In the genomic region with DNA sequence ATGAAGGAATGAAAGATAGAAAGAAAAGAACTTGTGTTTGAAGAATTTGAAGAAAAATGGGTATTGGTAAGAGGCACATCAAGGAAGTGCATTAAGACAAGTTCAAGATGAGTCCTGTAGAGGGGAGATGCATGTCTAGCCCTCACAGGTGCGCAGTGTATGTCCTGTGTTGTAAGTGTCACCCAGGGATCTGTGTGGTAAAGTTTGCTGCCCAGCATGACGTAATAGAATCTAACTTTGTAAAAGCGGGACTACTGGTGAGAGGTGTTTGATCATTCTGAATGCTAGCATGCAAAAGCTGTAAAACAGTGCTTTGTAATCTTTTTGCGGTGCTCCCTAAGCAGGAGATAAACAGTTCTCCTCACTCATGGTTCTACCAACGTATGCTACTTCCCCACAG, we compare ENCODE assay signal across 20 mouse cellular contexts.
DNase-seq lines count a peak whose midpoint lies in the region; TF ChIP-seq lines count a peak whose summit lies in the region.
"Had no signal": no experiment of that assay in that cellular context is flagged by ENCODE, and none has a peak within 500 bp of the region (broad histone marks: within the 10 kb centered on the region; RNA-seq: fewer than 3 reads in every experiment).

No protein-coding gene starts in this region.

- TF ChIP-seq POLR2A in CH12.LX (IDR thresholded peaks at IDR 0.05; ENCODE audit: low read depth, low read length) (peak; percentile 54), MEL (IDR thresholded peaks at IDR 0.05; ENCODE audit: control insufficient read depth in 1 of 2, insufficient read depth in 1 of 2, low read depth in 1 of 2, low read length in 2 of 2, poor library complexity in 1 of 2) (no peak)

- H3K4me1 ChIP-seq in CH12.LX (ENCODE audit: control insufficient read depth in 1 of 2, insufficient read depth in 2 of 2) (peaks cover 14 to 34% of the 10 kb centered on the region in 2 experiments), MEL (ENCODE audit: control insufficient read depth in 1 of 2, insufficient read depth in 2 of 2, low read length in 2 of 2) (no peaks in the 10 kb centered on the region)

- H3K9me3 ChIP-seq in CH12.LX (replicated peaks; ENCODE audit: low read length) (no peaks in the 10 kb centered on the region), MEL (replicated peaks; ENCODE audit: insufficient read depth, low read length) (no peaks in the 10 kb centered on the region)
- H3K9me3 ChIP-seq: G1E had no signal

- H3K27me3 ChIP-seq in CH12.LX (replicated peaks) (no peaks in the 10 kb centered on the region), MEL (ENCODE audit: control insufficient read depth in 1 of 2, insufficient read depth in 2 of 2, low read length in 2 of 2) (no peaks in the 10 kb centered on the region)
- H3K27me3 ChIP-seq: Patski had no signal

- H3K9ac ChIP-seq in CH12.LX (ENCODE audit: insufficient read depth, low read depth) (peak overlapping the region; percentile 0; the same call in 1 of the 2 replicates), MEL (ENCODE audit: control insufficient read depth, low read depth, low read length, poor library complexity, severe bottlenecking) (no peak overlapping the region)

- H3K27ac ChIP-seq in CH12.LX (ENCODE audit: insufficient read depth, low read depth) (peak overlapping the region; percentile 11; the same call in 1 of the 2 replicates), MEL (ENCODE audit: control insufficient read depth, low read depth, low read length) (no peak overlapping the region)

- in situ Hi-C loops in CH12.LX (cut with MboI; ENCODE audit: low pct_ligation_motif_present, low pct_unique_long_range_greater_than_20kb, low sequenced_read_pairs): no loop called here

- TF ChIP-seq EP300 in CH12.LX (IDR thresholded peaks at IDR 0.05; ENCODE audit: low read length) (peak; percentile 83), MEL (IDR thresholded peaks at IDR 0.05; ENCODE audit: low read depth in 1 of 2, low read length in 2 of 2) (no peak)

- H3K4me3 ChIP-seq in CH12.LX (replicated peaks in 1 of 3; ENCODE audit: low read depth in 2 of 3, low read length in 2 of 3, poor library complexity in 1 of 3) (no peak overlapping the region), MEL (ENCODE audit: control insufficient read depth in 1 of 2, insufficient read depth in 1 of 2, low read depth in 2 of 2, low read length in 2 of 2) (no peak overlapping the region)

- peak overlapping the region; percentile 90 for H3K4me2 ChIP-seq in CH12.LX (ENCODE audit: insufficient read depth, low read depth, poor library complexity, severe bottlenecking)

- H3K36me3 ChIP-seq in CH12.LX (replicated peaks in 1 of 2; ENCODE audit: control insufficient read depth in 1 of 2, insufficient read depth in 1 of 2, low read length in 1 of 2) (no peaks in the 10 kb centered on the region), MEL (ENCODE audit: control insufficient read depth in 1 of 2, insufficient read depth in 2 of 2, low read length in 2 of 2) (no peaks in the 10 kb centered on the region)
- H3K36me3 ChIP-seq: G1E had no signal

- dilution Hi-C loops in CH12.LX (cut with MboI; ENCODE audit: extremely low pct_ligation_motif_present, extremely low pct_unique_long_range_greater_than_20kb, low sequenced_read_pairs): no loop called here

- no peak for TF ChIP-seq CTCF in CH12.LX (conservative IDR thresholded peaks at IDR 0.05 in 1 of 2, IDR thresholded peaks at IDR 0.05 in 1 of 2; ENCODE audit: low read depth in 2 of 2, low read length in 2 of 2)
- no peak for TF ChIP-seq CTCF in MEL (IDR thresholded peaks at IDR 0.05 in 2 of 3, conservative IDR thresholded peaks at IDR 0.05 in 1 of 3; ENCODE audit: control insufficient read depth in 1 of 3, insufficient read depth in 1 of 3, low read depth in 2 of 3, low read length in 3 of 3, poor library complexity in 1 of 3, severe bottlenecking in 1 of 3)

- H3K79me2 ChIP-seq in CH12.LX (replicated peaks; ENCODE audit: control insufficient read depth, extremely low read depth, insufficient read depth, poor library complexity, severe bottlenecking) (no peaks in the 10 kb centered on the region), MEL (ENCODE audit: control insufficient read depth, insufficient read depth, low read length, poor library complexity) (no peaks in the 10 kb centered on the region)

- intact Hi-C loops in heart, postnatal 14 days (cut with DNase I): no loop called here

- DNase-seq in heart, adult 11 months: peak; percentile 64
- no peak for DNase-seq in heart, postnatal 14 days
- DNase-seq in CH12.LX (ENCODE audit: extremely low read depth) (peak; percentile 65), MEL (ENCODE audit: low read depth, low spot score) (peak; percentile 4)
- DNase-seq in right cerebral cortex, postnatal 10 days (ENCODE audit: low spot score in 2 of 2): no peak
- DNase-seq in thymus, postnatal 25 days: no peak
- DNase-seq: adrenal gland, adult 2 months; adrenal gland, adult 8-10 months; adrenal gland, postnatal 10 days; adrenal gland, postnatal 14 days; adrenal gland, postnatal 25 days; adrenal gland, postnatal 36 days; B cell, adult 2 months; cerebellum, adult 11 months; cerebellum, adult 11-12 months; cerebellum, adult 18-20 months; cerebellum, adult 2 months; cerebellum, adult 8-10 months had no signal

- TF ChIP-seq RAD21 in CH12.LX (IDR thresholded peaks at IDR 0.05; ENCODE audit: low read depth, low read length) (peak; percentile 11), MEL (IDR thresholded peaks at IDR 0.05; ENCODE audit: low read depth, low read length) (no peak)

TF ChIP-seq in CH12.LX, 34 proteins besides CTCF, POLR2A, EP300 and RAD21 (continues in another document):
- TF ChIP-seq TCF12 (IDR thresholded peaks at IDR 0.05; ENCODE audit: low read depth, low read length): peak; percentile 85
- TF ChIP-seq KAT2A (IDR thresholded peaks at IDR 0.05; ENCODE audit: insufficient replicate concordance, low read length): no peak
- TF ChIP-seq NRF1 (IDR thresholded peaks at IDR 0.05; ENCODE audit: low read depth, low read length): 0 out of 2 replicates have a peak, but pooled peaks have one; percentile 40
- TF ChIP-seq ZC3H11A (IDR thresholded peaks at IDR 0.05; ENCODE audit: low read depth, low read length): no peak
- TF ChIP-seq PAX5 (IDR thresholded peaks at IDR 0.05; ENCODE audit: low read length): no peak
- peak; percentile 92 for TF ChIP-seq TBP (conservative IDR thresholded peaks at IDR 0.05; ENCODE audit: low read depth, low read length)
- peak; percentile 52; the same call in 1 of the 2 replicates for TF ChIP-seq MYC (IDR thresholded peaks at IDR 0.05; ENCODE audit: low read depth, low read length)
- TF ChIP-seq SIN3A (IDR thresholded peaks at IDR 0.05; ENCODE audit: low read length): no peak
- peak; percentile 41; the same call in 1 of the 2 replicates for TF ChIP-seq MAX (IDR thresholded peaks at IDR 0.05; ENCODE audit: low read length)
- no peak for TF ChIP-seq ZMIZ1 (IDR thresholded peaks at IDR 0.05; ENCODE audit: low read depth, low read length)
- TF ChIP-seq JUND (conservative IDR thresholded peaks at IDR 0.05; ENCODE audit: low read depth, low read length): peak; percentile 92; the same call in 1 of the 2 replicates
- no peak for TF ChIP-seq MAZ (IDR thresholded peaks at IDR 0.05; ENCODE audit: low read depth, low read length)
- peak; percentile 88 for TF ChIP-seq JUN (IDR thresholded peaks at IDR 0.05; ENCODE audit: insufficient read depth, low read depth, low read length)
- TF ChIP-seq MEF2A (IDR thresholded peaks at IDR 0.05; ENCODE audit: borderline replicate concordance, low read depth, low read length): peak; percentile 84
- TF ChIP-seq CHD1 (IDR thresholded peaks at IDR 0.05; ENCODE audit: low read depth, low read length): no peak
- no peak for TF ChIP-seq UBTF (IDR thresholded peaks at IDR 0.05; ENCODE audit: low read depth, low read length)
- TF ChIP-seq IRF4 (IDR thresholded peaks at IDR 0.05; ENCODE audit: low read depth, low read length): peak; percentile 74
- TF ChIP-seq HCFC1 (IDR thresholded peaks at IDR 0.05; ENCODE audit: low read depth, low read length): no peak; the same call in 1 of the 2 replicates
- TF ChIP-seq NELFE (IDR thresholded peaks at IDR 0.05; ENCODE audit: low read depth, low read length): no peak

TF ChIP-seq in MEL, 35 proteins besides CTCF, POLR2A, EP300 and RAD21:
- TF ChIP-seq KAT2A (conservative IDR thresholded peaks at IDR 0.05; ENCODE audit: low read depth, low read length) (no peak), USF2 (IDR thresholded peaks at IDR 0.05; ENCODE audit: borderline replicate concordance in 1 of 2, insufficient read depth in 1 of 2, low read depth in 1 of 2, low read length in 2 of 2) (no peak), ZKSCAN1 (IDR thresholded peaks at IDR 0.05; ENCODE audit: low read depth, low read length) (no peak), MYB (IDR thresholded peaks at IDR 0.05; ENCODE audit: low read depth, low read length) (no peak), ELF1 (IDR thresholded peaks at IDR 0.05; ENCODE audit: low read depth, low read length) (no peak), ETS1 (IDR thresholded peaks at IDR 0.05; ENCODE audit: low read depth, low read length) (no peak), MAX (IDR thresholded peaks at IDR 0.05; ENCODE audit: low read length) (no peak), ZC3H11A (IDR thresholded peaks at IDR 0.05; ENCODE audit: low read depth, low read length) (no peak), POLR2AphosphoS5 (IDR thresholded peaks at IDR 0.05; ENCODE audit: borderline replicate concordance, low read depth, low read length) (no peak), MAFK (IDR thresholded peaks at IDR 0.05; ENCODE audit: borderline replicate concordance, low read depth, low read length) (no peak), MYC (IDR thresholded peaks at IDR 0.05; ENCODE audit: low read depth, low read length) (no peak), ZNF384 (IDR thresholded peaks at IDR 0.05; ENCODE audit: low read depth, low read length) (no peak), TAL1 (IDR thresholded peaks at IDR 0.05; ENCODE audit: low read length) (no peak), RCOR1 (IDR thresholded peaks at IDR 0.05; ENCODE audit: low read depth, low read length) (no peak), CHD2 (IDR thresholded peaks at IDR 0.05; ENCODE audit: low read length) (no peak)

Comparison
In these comparisons a context has a peak if more than half of its experiments do, and no peak if none do; other contexts are left out.
1. DNase-seq: peak in heart, adult 11 months (single experiment), CH12.LX (single experiment) and MEL (single experiment); none in heart, postnatal 14 days (0 of 2), right cerebral cortex, postnatal 10 days (0 of 2) and thymus, postnatal 25 days (single experiment).